Mouse (Mus musculus): ENCODE results near the gene Clca3a2.
"Not testable (repeated sequence)": the region's sequence is repeated elsewhere in the genome, so short reads cannot be mapped to it uniquely, and the experiment has no call there.

The Clca3a2 gene

DNA sequence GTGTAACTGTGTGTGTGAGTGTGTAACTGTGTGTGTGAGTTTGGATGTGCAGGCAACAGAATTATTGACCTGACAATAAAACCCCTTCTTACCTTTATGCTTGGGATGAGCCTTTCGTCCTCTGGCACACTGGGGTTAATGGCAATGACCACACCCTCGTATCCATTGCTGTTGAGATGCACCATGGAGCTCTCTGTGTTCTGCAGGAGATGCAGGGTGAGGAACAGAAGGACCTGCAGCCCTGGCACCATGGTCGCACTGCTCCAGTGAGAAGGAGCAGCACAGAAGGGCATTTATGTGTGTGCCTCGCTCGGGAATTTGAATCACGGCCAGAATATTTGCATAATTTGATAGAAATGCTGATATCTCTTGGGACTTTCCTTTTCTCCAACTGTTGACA, at the start of gene Clca3a2:
Gene Clca3a2, minus strand, starts transcription at position 276 of the 400 bp plus-strand sequence.
- DNase-seq (ENCODE audit: extremely low read depth, insufficient read length, low spot score) = not testable (repeated sequence)

DNA sequence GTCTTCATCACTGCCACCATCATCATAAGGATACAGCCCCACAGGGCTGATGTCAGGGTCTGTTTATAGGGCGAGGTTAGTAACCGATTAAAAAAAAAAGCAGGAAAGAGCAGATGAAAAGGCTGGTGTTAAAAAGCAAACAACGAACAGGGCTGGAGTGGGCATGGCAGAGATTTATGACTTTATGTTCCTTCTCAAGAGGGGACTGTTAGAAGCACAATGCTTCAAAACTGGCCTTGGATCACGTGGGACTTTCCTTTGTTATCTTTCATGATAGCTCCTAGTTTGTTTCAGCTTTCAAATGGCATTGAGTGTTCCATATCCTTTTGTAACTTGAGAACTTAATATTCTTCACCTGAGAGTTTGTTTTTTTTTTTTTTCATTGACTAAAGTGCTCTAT, 30.3 kb upstream of the Clca3a2 start:
- DNase-seq (ENCODE audit: extremely low read depth, insufficient read length, low spot score) = no peak

DNA sequence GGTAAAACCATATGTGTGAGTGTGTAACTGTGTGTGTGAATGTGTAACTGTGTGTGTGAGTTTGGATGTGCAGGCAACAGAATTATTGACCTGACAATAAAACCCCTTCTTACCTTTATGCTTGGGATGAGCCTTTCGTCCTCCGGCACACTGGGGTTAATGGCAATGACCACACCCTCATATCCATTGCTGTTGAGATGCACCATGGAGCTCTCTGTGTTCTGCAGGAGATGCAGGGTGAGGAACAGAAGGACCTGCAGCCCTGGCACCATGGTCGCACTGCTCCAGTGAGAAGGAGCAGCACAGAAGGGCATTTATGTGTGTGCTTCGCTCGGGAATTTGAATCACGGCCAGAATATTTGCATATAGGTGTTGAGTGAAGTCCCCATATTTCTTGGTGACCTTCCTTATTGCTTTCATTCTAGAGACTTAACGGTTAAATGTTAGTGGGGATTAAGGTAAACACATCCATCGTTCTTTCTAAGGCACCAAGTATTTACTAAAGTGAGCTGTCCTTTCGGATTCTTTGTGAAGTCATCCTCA, 29.8 kb upstream of the Clca3a2 start, which contains the start of gene Clca3b:
Gene Clca3b, minus strand, starts transcription at position 344 of the 543 bp plus-strand sequence.
- DNase-seq (ENCODE audit: extremely low read depth, insufficient read length, low spot score) = not testable (repeated sequence)

DNA sequence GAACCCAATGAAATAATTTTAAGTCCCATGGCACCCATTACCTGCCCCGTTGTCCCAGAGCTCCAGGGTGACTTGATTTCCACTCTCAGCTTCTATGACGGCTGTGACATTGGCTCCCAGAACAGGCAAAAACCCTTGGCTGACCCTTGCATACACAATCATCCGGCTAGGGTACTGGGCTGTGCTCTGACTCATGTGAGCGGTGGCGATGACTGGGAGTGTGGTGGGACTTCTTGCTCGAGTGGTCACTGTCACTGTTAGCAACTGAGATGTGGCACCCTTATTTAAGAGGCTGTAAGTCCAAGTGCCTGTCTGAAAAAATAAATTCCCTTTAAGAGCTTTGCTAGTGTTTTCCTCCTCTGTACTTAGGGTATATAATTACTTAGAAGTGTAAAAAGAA, 8.0 kb upstream of the Clca3a2 start:
- peak; percentile 10 for DNase-seq (ENCODE audit: extremely low read depth, insufficient read length, low spot score)

DNA sequence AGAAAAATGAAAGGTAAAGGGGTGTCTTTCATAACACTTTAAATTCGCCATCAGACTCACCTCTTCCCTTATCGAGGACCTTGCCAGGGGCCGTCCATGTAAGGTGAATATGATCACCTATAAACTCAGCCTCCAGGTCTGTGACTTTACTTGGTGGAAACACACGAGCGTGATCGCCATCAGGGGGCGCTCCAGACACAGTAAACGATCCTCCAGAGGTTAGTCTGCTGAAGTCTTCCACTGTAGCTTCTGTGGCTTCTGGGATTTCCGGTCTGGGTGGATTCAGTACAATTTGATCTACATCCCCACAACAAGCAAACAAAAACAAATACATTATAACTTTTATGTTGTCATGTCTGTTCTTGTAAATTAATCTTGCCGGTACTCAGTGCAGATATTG, 5.9 kb upstream of the Clca3a2 start:
- peak; percentile 22 for DNase-seq (ENCODE audit: extremely low read depth, insufficient read length, low spot score)

DNA sequence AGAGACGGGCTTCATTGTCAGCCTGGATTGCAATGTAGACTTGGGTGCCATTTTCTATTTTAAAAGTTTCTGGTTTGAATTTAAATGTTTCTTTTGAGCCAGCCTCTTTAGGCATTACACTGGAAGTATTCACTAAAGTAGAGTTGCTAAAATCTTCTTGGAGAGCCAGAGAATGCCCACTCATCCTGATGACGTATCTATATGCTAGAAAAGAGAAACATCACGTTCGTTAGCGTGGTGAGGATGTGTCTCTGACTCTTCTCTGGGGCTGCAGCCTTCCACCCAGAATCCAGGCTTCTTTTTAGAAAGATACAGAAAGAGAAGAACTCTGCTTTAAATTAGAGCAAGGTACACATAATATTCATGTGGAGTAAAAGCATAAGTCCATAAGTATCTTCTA, 4.0 kb upstream of the Clca3a2 start:
- DNase-seq (ENCODE audit: extremely low read depth, insufficient read length, low spot score) = no peak

DNA sequence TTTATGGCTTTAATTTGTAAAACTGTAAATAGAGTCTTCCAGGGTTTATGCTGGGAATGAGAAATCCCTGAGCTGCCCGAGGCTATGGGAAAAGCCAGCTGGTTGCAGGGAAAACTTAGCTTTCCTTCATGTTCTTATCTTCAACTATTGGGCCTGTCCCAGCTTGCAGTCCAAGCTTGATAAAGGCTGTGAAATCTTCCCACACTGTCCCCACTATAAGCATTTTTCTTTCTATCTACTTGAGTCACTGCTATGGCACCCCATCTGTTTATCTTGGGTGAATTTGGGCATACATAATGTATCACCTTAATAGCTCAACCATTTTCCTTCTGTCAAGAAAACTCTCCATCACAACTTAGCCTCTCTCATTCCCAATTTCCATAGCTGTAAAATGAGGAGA, 1.3 kb upstream of the Clca3a2 start:
- no peak for DNase-seq (ENCODE audit: extremely low read depth, insufficient read length, low spot score)

DNA sequence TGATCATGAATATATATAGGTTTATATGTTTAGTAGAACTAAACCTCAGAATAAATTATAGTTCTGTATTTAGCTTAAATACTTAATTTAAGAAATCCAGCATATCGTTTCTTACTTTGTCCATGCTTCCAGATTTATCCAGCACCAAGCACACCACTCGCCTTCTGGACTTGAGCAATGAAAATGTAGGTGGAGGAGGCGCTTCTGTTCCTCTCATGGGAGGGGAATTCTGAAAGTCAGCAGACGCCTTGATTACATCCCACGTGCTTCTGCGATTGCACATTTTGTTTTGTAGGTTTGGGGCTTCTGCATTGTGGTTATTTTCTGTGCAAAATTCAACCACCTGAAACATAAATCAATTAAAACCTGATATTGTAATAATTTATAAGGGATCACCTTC, 6.0 kb downstream of the Clca3a2 start:
- DNase-seq (ENCODE audit: extremely low read depth, insufficient read length, low spot score) = not testable (repeated sequence)

DNA sequence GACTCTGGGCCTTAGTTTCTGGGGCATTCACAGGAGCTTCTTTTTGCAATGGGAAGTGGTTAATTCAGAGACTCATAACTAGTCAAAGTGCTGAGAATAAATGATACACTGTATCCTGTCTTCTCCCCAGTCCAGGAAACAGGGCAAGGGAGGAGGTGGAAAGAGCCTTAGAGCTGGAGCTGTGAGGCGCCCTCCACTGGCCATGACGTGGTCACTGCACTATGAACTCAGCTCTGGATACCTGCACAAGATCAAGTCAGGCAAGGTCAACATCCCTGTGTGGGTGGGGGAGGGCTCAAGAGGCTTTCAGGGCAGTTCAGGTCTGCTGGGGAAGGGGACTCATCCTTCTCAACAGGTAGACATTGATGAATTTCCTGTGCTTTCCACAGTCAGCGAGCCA, 7.5 kb downstream of the Clca3a2 start:
- no peak for DNase-seq (ENCODE audit: extremely low read depth, insufficient read length, low spot score)

DNA sequence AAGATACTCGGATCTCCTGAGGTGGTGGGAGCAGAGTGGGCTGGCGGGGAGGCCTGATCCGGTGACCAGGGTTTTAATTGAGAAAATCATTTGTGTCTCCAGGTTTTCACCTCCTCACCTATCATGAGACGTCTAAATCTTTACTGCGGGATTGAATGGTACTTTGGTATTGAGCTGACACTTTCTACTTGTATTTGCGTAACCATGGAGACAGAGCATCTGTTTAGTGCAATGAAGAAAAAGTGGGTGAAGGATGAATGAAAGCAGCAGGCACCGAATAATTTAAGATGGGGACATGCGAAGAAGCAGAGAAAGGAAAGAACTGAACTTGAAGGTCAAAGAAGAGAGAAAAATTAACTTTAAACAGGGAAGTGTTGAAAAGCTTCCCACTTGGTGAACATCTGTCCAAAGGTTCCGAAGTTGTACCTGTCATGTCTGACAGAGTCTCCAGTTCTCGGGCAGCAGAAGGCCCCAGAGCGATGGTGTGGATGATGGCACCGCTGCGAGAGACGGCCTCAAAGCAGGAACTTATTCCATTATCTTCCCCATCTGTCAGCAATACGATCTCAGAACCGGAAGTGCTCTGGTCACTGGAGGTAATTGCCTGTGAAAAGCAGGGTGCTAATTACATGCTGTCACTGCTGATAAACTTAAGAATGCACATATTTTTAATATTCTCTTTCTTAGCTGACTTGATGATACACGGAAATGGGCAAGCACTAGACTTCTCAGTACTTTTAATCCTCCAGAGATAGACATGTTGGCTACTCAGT, 11.0 kb downstream of the Clca3a2 start:
- not testable (repeated sequence) for DNase-seq (ENCODE audit: extremely low read depth, insufficient read length, low spot score)

DNA sequence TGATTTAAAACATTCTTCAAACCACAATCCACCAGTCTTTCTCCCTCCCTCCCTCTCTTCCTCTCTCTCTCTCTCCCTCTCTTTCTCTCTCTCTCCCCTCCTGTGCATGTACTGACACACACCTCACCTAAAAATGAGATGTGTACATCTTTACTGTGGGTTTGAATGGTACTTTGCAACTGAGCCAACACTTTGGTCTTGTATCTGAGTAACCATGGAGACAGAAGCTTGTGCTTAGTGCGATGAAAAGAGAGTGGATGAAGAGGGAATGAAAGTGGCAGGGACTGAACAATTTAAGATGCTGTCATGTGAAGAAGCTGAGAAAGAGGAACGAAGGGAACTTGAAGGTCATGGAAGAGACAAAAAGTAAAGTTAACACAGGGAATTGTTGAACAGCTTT, 12.7 kb downstream of the Clca3a2 start:
- DNase-seq (ENCODE audit: extremely low read depth, insufficient read length, low spot score) = not testable (repeated sequence)

DNA sequence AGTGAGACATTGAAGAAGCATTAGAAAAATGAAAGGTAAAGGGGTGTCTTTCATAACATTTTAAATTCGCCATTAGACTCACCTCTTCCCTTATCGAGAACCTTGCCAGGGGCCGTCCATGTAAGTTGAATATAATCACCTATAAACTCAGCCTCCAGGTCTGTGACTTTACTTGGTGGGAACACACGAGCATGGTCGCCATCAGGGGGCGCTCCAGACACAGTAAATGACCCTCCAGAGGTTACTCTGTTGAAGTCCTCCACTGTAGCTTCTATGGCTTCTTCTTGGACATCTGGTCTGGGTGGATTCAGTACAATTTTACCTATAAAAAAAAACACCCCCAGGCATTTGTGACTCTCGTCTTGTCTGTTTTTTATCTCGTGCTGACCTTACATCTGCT, 17.4 kb downstream of the Clca3a2 start:
- DNase-seq (ENCODE audit: extremely low read depth, insufficient read length, low spot score) = no peak

DNA sequence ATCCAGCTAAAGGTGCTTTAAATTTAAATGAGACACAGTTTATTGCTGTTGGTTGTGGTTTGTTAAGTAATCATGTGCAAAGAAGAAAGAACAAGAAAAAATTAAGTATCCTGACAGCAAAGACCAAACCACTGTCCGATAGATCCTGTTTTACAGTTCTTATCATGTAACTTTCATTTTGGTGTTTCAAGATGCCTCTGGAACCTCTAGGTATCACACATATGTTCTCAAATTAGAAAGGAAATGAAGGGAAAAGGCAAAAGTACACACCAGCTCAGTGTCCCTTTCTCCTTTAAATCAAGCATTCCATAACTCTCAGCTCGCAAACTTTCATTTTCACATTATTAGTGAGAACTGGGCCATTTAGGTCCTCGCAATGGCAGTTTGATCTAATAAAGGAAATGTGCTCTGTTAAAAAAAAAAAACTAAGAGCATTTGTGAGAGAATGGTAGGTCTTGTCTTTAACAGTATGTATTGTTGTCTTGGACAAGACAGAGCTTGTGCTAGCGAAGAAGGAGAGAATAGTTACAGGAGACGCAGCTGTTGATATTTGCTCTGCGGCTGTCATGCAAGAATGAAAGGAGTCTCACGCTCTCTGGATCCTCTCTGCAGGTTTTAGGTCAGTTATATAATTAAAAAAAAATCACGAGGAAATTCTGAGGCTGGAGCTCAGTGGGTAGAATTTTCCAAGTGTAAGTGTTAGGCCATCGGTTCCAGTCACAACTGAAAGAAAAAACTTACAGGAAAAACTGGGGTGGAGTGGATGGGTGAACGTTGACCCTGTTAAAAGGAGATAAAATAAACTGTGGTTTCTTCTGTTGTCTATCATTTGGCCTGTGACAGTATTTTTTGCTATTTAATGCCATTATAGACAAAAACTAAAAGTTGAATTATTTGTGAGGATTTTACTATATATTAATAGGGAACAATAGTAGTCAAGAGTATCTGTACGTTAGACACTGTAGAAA, 33.8 kb downstream of the Clca3a2 start:
- no peak for DNase-seq (ENCODE audit: extremely low read depth, insufficient read length, low spot score)

DNA sequence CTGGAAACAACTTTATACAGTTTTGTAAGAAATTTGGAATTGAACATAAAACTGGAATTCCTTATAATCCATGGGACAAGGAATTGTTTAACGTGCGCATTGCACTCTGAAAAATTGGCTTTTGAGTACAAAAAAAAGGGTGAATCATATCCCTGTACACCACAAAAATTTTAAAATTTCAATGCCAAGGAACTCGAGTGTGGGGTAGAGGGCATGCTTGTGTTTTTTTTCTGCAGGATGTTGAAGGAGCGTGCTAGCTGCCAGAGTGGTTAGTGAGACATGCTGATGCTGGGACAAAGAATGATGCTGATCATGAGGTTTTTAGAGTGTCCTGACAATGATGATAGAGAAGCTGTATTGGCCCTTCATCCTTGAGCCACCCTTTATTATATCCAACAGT, 54.1 kb downstream of the Clca3a2 start:
- DNase-seq (ENCODE audit: extremely low read depth, insufficient read length, low spot score) = no peak

DNA sequence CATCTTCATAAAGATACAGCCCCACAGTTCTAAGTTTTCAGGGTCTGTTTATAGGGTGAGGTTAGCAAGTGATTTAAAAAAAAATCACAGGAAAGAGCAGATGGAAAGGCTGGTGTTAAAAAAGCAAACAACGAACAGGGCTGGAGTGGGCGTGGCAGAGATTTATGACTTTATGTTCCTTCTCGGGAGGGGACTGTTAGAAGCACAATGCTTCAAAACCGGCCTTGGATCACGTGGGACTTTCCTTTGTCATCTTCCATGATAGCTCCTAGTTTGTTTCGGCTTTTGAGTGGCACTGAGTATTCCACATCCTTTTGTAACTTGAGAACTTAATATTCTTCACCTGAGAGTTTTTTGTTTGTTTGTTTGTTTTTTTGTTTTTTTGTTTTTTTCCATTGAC, 57.8 kb downstream of the Clca3a2 start:
- DNase-seq (ENCODE audit: extremely low read depth, insufficient read length, low spot score) = no peak

DNA sequence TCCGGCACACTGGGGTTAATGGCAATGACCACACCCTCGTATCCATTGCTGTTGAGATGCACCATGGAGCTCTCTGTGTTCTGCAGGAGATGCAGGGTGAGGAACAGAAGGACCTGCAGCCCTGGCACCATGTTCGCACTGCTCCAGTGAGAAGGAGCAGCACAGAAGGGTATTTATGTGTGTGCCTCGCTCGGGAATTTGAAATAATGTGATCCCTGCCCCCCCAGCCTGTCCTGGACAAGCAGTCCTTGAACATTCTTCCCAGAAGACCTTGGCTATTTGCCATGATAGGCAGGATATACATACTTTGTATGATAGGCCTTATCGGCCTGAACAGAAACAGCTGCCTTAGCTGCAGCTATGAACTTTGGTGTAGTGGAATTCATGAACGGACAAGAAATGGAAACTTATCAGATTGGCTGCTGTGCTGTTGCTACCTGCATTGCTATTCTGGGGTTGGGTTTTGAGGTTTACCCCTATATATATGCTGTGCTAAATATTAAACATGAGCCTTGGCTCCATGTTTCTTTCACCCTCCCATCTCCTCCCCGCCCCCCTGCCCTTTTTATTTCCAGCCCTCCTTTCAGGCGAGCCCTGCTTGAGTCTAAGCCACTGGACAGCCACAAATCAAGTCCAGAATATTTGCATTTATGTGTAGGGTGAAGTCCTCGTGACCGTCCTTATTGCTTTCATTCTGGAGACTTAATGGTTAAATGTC, 58.5 kb downstream of the Clca3a2 start, which contains the start of gene Clca3a1:
Gene Clca3a1, minus strand, starts transcription at position 386 of the 718 bp plus-strand sequence.
- no peak for DNase-seq (ENCODE audit: extremely low read depth, insufficient read length, low spot score)

DNA sequence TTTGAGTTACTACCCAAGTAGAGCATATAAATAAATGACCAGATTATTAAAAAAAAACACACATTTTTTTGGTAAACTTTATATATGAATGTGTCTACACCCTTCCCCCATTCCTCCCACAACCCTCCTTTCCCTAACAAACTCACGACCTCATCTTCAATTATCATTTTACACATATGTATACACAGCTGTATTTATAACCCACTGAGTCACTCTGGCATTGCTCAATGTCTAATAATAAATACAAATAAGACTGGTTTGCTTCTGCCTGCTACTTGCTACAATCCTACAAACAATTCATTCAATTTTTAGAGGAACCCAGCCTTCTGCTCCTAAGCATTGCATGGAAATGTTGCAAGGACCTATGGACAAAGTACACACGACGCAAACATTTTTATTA, 59.6 kb downstream of the Clca3a2 start:
- DNase-seq (ENCODE audit: extremely low read depth, insufficient read length, low spot score) = no peak

DNA sequence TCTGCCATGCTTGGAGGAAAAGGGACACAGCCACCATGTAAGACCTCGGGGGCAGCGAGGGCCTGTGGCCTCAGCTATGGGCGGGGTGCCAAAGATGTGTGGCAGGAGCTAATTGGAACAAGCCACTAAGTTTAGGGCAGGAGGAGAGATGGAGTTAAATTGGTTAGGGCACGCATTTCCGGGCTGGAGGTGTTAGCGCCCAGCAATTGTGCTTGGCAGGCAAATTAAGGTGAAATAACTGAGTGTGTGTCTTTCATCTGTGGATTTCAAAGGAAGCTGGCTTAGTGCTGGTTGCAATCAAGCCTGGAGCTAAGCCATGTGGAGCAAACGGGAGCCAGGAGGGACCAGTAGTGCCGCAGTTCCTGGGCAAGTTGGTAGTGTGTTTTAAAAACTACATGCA, 63.2 kb downstream of the Clca3a2 start:
- not testable (repeated sequence) for DNase-seq (ENCODE audit: extremely low read depth, insufficient read length, low spot score)

DNA sequence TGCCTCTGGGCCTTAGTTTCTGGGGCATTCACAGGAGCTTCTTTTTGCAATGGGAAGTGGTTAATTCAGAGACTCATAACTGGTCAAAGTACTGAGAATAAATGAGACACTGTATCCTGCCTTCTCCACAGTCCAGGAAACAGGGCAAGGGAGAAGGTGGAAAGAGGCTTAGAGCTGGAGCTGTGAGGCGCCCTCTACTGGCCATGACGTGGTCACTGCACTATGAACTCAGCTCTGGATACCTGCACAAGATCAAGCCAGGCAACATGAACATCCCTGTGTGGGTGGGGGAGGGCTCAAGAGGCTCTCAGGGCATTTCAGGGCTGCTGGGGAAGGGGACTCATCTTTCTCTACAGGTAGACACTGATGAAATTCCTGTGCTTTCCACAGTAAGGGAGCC, 66.2 kb downstream of the Clca3a2 start:
- DNase-seq (ENCODE audit: extremely low read depth, insufficient read length, low spot score) = no peak

All from 3134 (cell line).